Mouse (Mus musculus) midbrain, embryonic 10.5 days (tissue): Measurements from ENCODE around the gene Ucp2. TPM values are rescaled to one million over a fixed set of nuclear protein-coding genes. Genes with fewer than 3 reads are reported as not detected.

Experiments used
- DNase-seq: peaks from one replicate; pipeline ENCODE4 v3.0.0-alpha.2; 2017; ENCODE audit warnings: low spot score
- H3K27ac ChIP-seq: fragments of 300-500 bp; sonication (generic); replicated peaks from 2 replicates; pipeline ENCODE4 v1.5.1; 2016; ENCODE audit warnings: mild to moderate bottlenecking
- H3K27me3 ChIP-seq: fragments of 300-500 bp; sonication (generic); 2 replicates; pipeline ENCODE4 v1.6.1; 2016; ENCODE audit warnings: low read depth, mild to moderate bottlenecking; ENCODE audit not compliant: poor library complexity, severe bottlenecking
- H3K36me3 ChIP-seq: fragments of 300-500 bp; sonication (generic); 2 replicates; pipeline ENCODE4 v1.6.1; 2016; ENCODE audit warnings: mild to moderate bottlenecking, moderate library complexity
- H3K4me1 ChIP-seq: fragments of 300-500 bp; sonication (generic); 2 replicates; pipeline ENCODE4 v1.6.1; 2016
- H3K4me3 ChIP-seq: fragments of 300-500 bp; sonication (generic); 2 replicates; pipeline ENCODE4 v1.5.1; 2016; ENCODE audit warnings: mild to moderate bottlenecking, moderate library complexity
- H3K9me3 ChIP-seq: fragments of 300-500 bp; sonication (generic); replicated peaks from 2 replicates; pipeline ENCODE4 v1.6.1; 2016; ENCODE audit warnings: mild to moderate bottlenecking
- WGBS: fragments of 180-500 bp; shearing (Covaris S2); methylation state at CpG from one replicate; pipeline ENCODE4 v1.1.7; 2016; 5-methylcytosine and 5-hydroxymethylcytosine counted together
- polyA plus RNA-seq: library from polyadenylated mRNA; unstranded; fragments of >200 nt; fragmentation: Nextera tagmentation; extraction: Ambion mirVana; gene quantifications from 2 replicates; pipeline ENCODE4 v1.2.1, GENCODE M21; 2016

Gene Ucp2
- polyA plus RNA-seq, 1 experiment from 2014 or later, result 81.4 TPM

- Histone ChIP-seq H3K27me3 (peaks cover 2% of the 10 kb centered on the region), H3K4me1 (peaks cover 33% of the 10 kb centered on the region), H3K9me3 (no peaks in the 10 kb centered on the region), H3K4me3 (no peak overlapping the region), H3K36me3 (peaks cover 35% of the 10 kb centered on the region), H3K27ac (no peak overlapping the region)
- no peak for DNase-seq
Measured at GRCm38 (mm10) chr7:100499465-100499864, 6.3 kb downstream of the Ucp2 start.

- Histone ChIP-seq H3K4me1 (peaks cover 24% of the 10 kb centered on the region), H3K27ac (0 out of 2 replicates have a peak overlapping the region, but pooled peaks have one; percentile 14), H3K27me3 (no peaks in the 10 kb centered on the region), H3K9me3 (no peaks in the 10 kb centered on the region), H3K36me3 (peaks cover 35% of the 10 kb centered on the region), H3K4me3 (no peak overlapping the region)
- WGBS, result 77% methylated on average over 16 of the region's 16 CpGs
- no peak for DNase-seq
Measured at GRCm38 (mm10) chr7:100500276-100500977, 7.3 kb downstream of the Ucp2 start.

GRCm38 (mm10) chr7:100501027-100501843, 8.1 kb downstream of the Ucp2 start:
- Histone ChIP-seq H3K4me1 (peaks cover 16% of the 10 kb centered on the region), H3K36me3 (peaks cover 35% of the 10 kb centered on the region), H3K4me3 (no peak overlapping the region), H3K27ac (no peak overlapping the region), H3K9me3 (no peaks in the 10 kb centered on the region), H3K27me3 (no peaks in the 10 kb centered on the region)
- WGBS, result 76% methylated on average over 6 of the region's 6 CpGs
- no peak for DNase-seq

GRCm38 (mm10) chr7:100501844-100502373, 8.8 kb downstream of the Ucp2 start:
- no peak overlapping the region for H3K27ac ChIP-seq
- H3K36me3 ChIP-seq, result peaks cover 30% of the 10 kb centered on the region
- H3K4me3 ChIP-seq, result no peak overlapping the region
- no peak for DNase-seq
- H3K9me3 ChIP-seq, result no peaks in the 10 kb centered on the region
- H3K27me3 ChIP-seq, result no peaks in the 10 kb centered on the region
- 66% methylated on average over 2 of the region's 2 CpGs for WGBS
- H3K4me1 ChIP-seq, result 0 out of 2 replicates have a peak, but pooled peaks cover 9% of the 10 kb centered on the region

- Histone ChIP-seq H3K4me3 (no peak overlapping the region), H3K9me3 (no peaks in the 10 kb centered on the region), H3K27me3 (no peaks in the 10 kb centered on the region), H3K4me1 (0 out of 2 replicates have a peak, but pooled peaks cover 7% of the 10 kb centered on the region), H3K27ac (no peak overlapping the region), H3K36me3 (peaks cover 25% of the 10 kb centered on the region)
- WGBS, result 87% methylated on average over 7 of the region's 7 CpGs
- DNase-seq, result no peak
Measured at GRCm38 (mm10) chr7:100502374-100502922, 9.3 kb downstream of the Ucp2 start.

GRCm38 (mm10) chr7:100503076-100503475, 9.9 kb downstream of the Ucp2 start:
- Histone ChIP-seq H3K4me1 (0 out of 2 replicates have a peak, but pooled peaks cover 7% of the 10 kb centered on the region), H3K27ac (0 out of 2 replicates have a peak overlapping the region, but pooled peaks have one; percentile 13), H3K36me3 (peaks cover 18% of the 10 kb centered on the region), H3K27me3 (no peaks in the 10 kb centered on the region), H3K4me3 (no peak overlapping the region), H3K9me3 (no peaks in the 10 kb centered on the region)
- 91% methylated on average over 5 of the region's 5 CpGs for WGBS
- no peak for DNase-seq

- 85% methylated on average over 13 of the region's 13 CpGs for WGBS
- no peaks in the 10 kb centered on the region for H3K27me3 ChIP-seq
- no peak for DNase-seq
- H3K27ac ChIP-seq, result no peak overlapping the region
- no peak overlapping the region for H3K4me3 ChIP-seq
- 0 out of 2 replicates have a peak, but pooled peaks cover 1% of the 10 kb centered on the region for H3K36me3 ChIP-seq
- H3K4me1 ChIP-seq, result 0 out of 2 replicates have a peak, but pooled peaks cover 7% of the 10 kb centered on the region
- H3K9me3 ChIP-seq, result no peaks in the 10 kb centered on the region
Measured at GRCm38 (mm10) chr7:100504740-100505487, 11.8 kb downstream of the Ucp2 start.

GRCm38 (mm10) chr7:100506494-100506893, 13.4 kb downstream of the Ucp2 start:
- H3K27ac ChIP-seq, result no peak overlapping the region
- 88% methylated on average over 4 of the region's 4 CpGs for WGBS
- H3K36me3 ChIP-seq, result no peaks in the 10 kb centered on the region
- no peak overlapping the region for H3K4me3 ChIP-seq
- no peaks in the 10 kb centered on the region for H3K4me1 ChIP-seq
- H3K9me3 ChIP-seq, result no peaks in the 10 kb centered on the region
- H3K27me3 ChIP-seq, result no peaks in the 10 kb centered on the region
- DNase-seq, result no peak

GRCm38 (mm10) chr7:100508670-100509069, 15.5 kb downstream of the Ucp2 start:
- Histone ChIP-seq H3K4me3 (no peak overlapping the region), H3K9me3 (no peaks in the 10 kb centered on the region), H3K36me3 (no peaks in the 10 kb centered on the region), H3K4me1 (no peaks in the 10 kb centered on the region), H3K27me3 (no peaks in the 10 kb centered on the region), H3K27ac (no peak overlapping the region)
- no peak for DNase-seq
- WGBS, result 79% methylated on average over 3 of the region's 3 CpGs

GRCm38 (mm10) chr7:100511602-100512001, 18.5 kb downstream of the Ucp2 start:
- Histone ChIP-seq H3K9me3 (no peaks in the 10 kb centered on the region), H3K27ac (no peak overlapping the region), H3K36me3 (no peaks in the 10 kb centered on the region), H3K4me3 (no peak overlapping the region), H3K27me3 (no peaks in the 10 kb centered on the region), H3K4me1 (peaks cover 5% of the 10 kb centered on the region)
- no peak for DNase-seq
- 85% methylated on average over 8 of the region's 8 CpGs for WGBS

- H3K36me3 ChIP-seq, result no peaks in the 10 kb centered on the region
- 48% methylated on average over 11 of the region's 11 CpGs for WGBS
- H3K9me3 ChIP-seq, result no peaks in the 10 kb centered on the region
- DNase-seq, result peak; percentile 24
- peak within 1 kb of the TSS; percentile 16; the same call in 1 of the 2 replicates for H3K4me3 ChIP-seq
- H3K27ac ChIP-seq, result no peak within 1 kb of the TSS
- peaks cover 5% of the 10 kb centered on the region for H3K4me1 ChIP-seq
- H3K27me3 ChIP-seq, result no peaks in the 10 kb centered on the region
Measured at GRCm38 (mm10) chr7:100514573-100514972, 21.4 kb downstream of the Ucp2 start, which contains the start of gene Dnajb13. Gene Dnajb13 (minus strand): TSS chr7:100514960.

- no peak for DNase-seq
- H3K4me1 ChIP-seq, result no peaks in the 10 kb centered on the region; the same call in 1 of the 2 replicates
- H3K9me3 ChIP-seq, result no peaks in the 10 kb centered on the region
- no peak overlapping the region for H3K27ac ChIP-seq
- H3K4me3 ChIP-seq, result no peak overlapping the region
- H3K27me3 ChIP-seq, result no peaks in the 10 kb centered on the region
- H3K36me3 ChIP-seq, result no peaks in the 10 kb centered on the region
- whole genome bisulfite sequencing, result 70% methylated on average over 7 of the region's 7 CpGs
Measured at GRCm38 (mm10) chr7:100520204-100520603, 27.1 kb downstream of the Ucp2 start.
